Mouse (Mus musculus) intestine, embryonic 16.5 days (tissue): ENCODE measurements around the gene Amy1. TPM values are rescaled to one million over a fixed set of nuclear protein-coding genes. Genes with fewer than 3 reads are reported as not detected.
"Not testable (repeated sequence)": the region's sequence is repeated elsewhere in the genome, so short reads cannot be mapped to it uniquely, and the experiment has no call there.

ENCODE experiments used
- ATAC-seq: fragments of 200-750 bp; cut with Nextera tagmentation; 2 replicates; pipeline ENCODE4 v1.8.0; 2017; ENCODE audit warnings: moderate TSS enrichment, moderate library complexity
- H3K27ac ChIP-seq: fragments of 300-500 bp; sonication (generic); 2 replicates; pipeline ENCODE4 v1.5.1; 2014; ENCODE audit warnings: mild to moderate bottlenecking, low read length
- H3K27me3 ChIP-seq: fragments of 300-500 bp; sonication (generic); replicated peaks from 2 replicates; pipeline ENCODE4 v1.6.1; 2014; ENCODE audit warnings: low read length, control low read depth, mixed read lengths; ENCODE audit not compliant: control insufficient read depth, insufficient read depth
- H3K36me3 ChIP-seq: fragments of 300-500 bp; sonication (generic); 2 replicates; pipeline ENCODE4 v1.6.1; 2014; ENCODE audit warnings: low read length, control low read depth; ENCODE audit not compliant: control insufficient read depth, insufficient read depth
- H3K4me1 ChIP-seq: fragments of 300-500 bp; sonication (generic); 2 replicates; pipeline ENCODE4 v1.6.1; 2014; ENCODE audit warnings: low read length, control low read depth, mixed read lengths; ENCODE audit not compliant: control insufficient read depth, insufficient read depth
- H3K4me2 ChIP-seq: fragments of 300-500 bp; sonication (generic); 2 replicates; pipeline ENCODE4 v1.6.1; 2014; ENCODE audit warnings: low read depth, low read length, control low read depth
- H3K4me3 ChIP-seq: fragments of 300-500 bp; sonication (generic); 2 replicates; pipeline ENCODE4 v1.5.1; 2014; ENCODE audit warnings: mild to moderate bottlenecking, low read length
- H3K9ac ChIP-seq: fragments of 300-500 bp; sonication (generic); 2 replicates; pipeline ENCODE4 v1.6.1; 2014; ENCODE audit warnings: low read depth, low read length
- H3K9me3 ChIP-seq: fragments of 300-500 bp; sonication (generic); 2 replicates; pipeline ENCODE4 v1.6.1; 2016; ENCODE audit warnings: low read length, control low read depth; ENCODE audit not compliant: control insufficient read depth
- WGBS: fragments of 180-500 bp; shearing (Covaris S2); extraction: QIAGEN DNeasy Blood & Tissue Kit; methylation state at CpG from one replicate; pipeline ENCODE4 v1.1.7; 2014; 5-methylcytosine and 5-hydroxymethylcytosine counted together
- polyA plus RNA-seq: library from polyadenylated mRNA; unstranded; fragments of >200 nt; fragmentation: Nextera tagmentation; extraction: Ambion mirVana; gene quantifications from 2 replicates; pipeline ENCODE4 v1.2.1, GENCODE M21; 2015

Amy1 gene
- polyA plus RNA-seq = 1.5 and 3.1 TPM in 2 replicates

GRCm38 (mm10) chr3:113606599-113606998 lies at the start of gene Amy1:
Gene Amy1, minus strand, starts transcription at chr3:113606699.
- no peak within 1 kb of the TSS for H3K9ac ChIP-seq
- no peak for ATAC-seq
- H3K9me3 ChIP-seq = no peaks in the 10 kb centered on the region
- H3K27ac ChIP-seq = no peak within 1 kb of the TSS
- 89% methylated on average over 2 of the region's 2 CpGs for WGBS
- H3K27me3 ChIP-seq = no peaks in the 10 kb centered on the region
- H3K36me3 ChIP-seq = no peaks in the 10 kb centered on the region
- no peaks in the 10 kb centered on the region for H3K4me1 ChIP-seq
- H3K4me3 ChIP-seq = no peak within 1 kb of the TSS
- no peak within 1 kb of the TSS for H3K4me2 ChIP-seq

- Histone ChIP-seq H3K9me3 (no peaks in the 10 kb centered on the region), H3K4me1 (no peaks in the 10 kb centered on the region), H3K27me3 (no peaks in the 10 kb centered on the region), H3K9ac (no peak overlapping the region), H3K4me3 (no peak overlapping the region), H3K4me2 (no peak overlapping the region), H3K36me3 (no peaks in the 10 kb centered on the region), H3K27ac (no peak overlapping the region)
- WGBS = 69% methylated on average over 3 of the region's 3 CpGs
- ATAC-seq = peak; percentile 23; the same call in 1 of the 2 replicates
These were observed 47.8 kb upstream of the Amy1 start for GRCm38 (mm10) chr3:113654335-113654734.

- WGBS = 39% methylated on average over 3 of the region's 3 CpGs
- not testable (repeated sequence) for H3K36me3 ChIP-seq, H3K4me3 ChIP-seq, H3K9ac ChIP-seq, ATAC-seq, H3K27ac ChIP-seq, H3K4me2 ChIP-seq, H3K9me3 ChIP-seq, H3K27me3 ChIP-seq, H3K4me1 ChIP-seq
These were observed 44.9 kb upstream of the Amy1 start for GRCm38 (mm10) chr3:113651386-113651785.

DNA sequence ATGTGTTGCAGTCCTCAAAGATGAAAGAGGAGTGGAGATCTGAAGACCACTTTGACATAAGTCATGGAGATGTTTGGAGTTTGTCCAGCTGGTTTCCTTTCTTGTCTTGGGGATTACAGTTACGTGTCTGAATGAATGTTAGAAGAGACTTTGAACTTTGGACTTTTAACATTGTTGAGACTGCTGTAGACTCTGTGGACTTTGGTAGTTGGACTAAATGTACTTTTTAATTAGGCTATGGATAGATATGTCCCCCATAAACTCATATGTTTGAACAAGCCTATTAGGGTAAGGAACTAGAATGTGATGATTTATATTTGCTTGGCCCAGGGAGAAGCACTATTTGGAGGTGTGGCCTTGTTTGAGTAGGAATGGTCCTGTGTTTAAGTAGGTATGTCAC lies 33.0 kb upstream of the Amy1 start:
- Histone ChIP-seq H3K9ac (no peak overlapping the region), H3K4me1 (no peaks in the 10 kb centered on the region), H3K27me3 (no peaks in the 10 kb centered on the region), H3K9me3 (no peaks in the 10 kb centered on the region), H3K27ac (no peak overlapping the region), H3K36me3 (no peaks in the 10 kb centered on the region), H3K4me3 (no peak overlapping the region), H3K4me2 (no peak overlapping the region)
- ATAC-seq = peak; percentile 81
- 61% methylated on average over 1 of the region's 1 CpGs for WGBS

DNA sequence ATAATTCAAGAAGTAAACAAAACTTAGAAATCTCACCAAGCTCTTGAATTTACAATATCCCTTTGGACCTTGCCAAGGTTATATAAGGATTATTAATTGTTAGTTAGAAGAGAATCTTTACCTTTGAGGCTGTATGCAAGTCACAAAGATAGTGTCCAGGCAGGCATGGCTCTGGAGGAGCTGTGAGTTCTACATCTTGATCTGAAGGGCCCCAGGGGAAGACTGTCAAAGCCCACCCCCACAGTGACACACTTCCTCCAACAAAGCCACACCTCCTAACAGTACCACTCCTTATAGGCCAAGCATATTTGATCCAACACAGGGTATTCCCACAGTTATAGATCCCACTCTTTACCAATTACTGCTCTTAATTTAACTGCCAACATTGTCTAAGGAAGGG lies 27.7 kb upstream of the Amy1 start:
- no peaks in the 10 kb centered on the region for H3K36me3 ChIP-seq
- no peak overlapping the region for H3K4me3 ChIP-seq
- H3K27me3 ChIP-seq = no peaks in the 10 kb centered on the region
- H3K4me1 ChIP-seq = 0 out of 2 replicates have a peak, but pooled peaks cover 2% of the 10 kb centered on the region
- no peak for ATAC-seq
- no peaks in the 10 kb centered on the region for H3K9me3 ChIP-seq
- no peak overlapping the region for H3K27ac ChIP-seq
- H3K9ac ChIP-seq = no peak overlapping the region
- H3K4me2 ChIP-seq = no peak overlapping the region

GRCm38 (mm10) chr3:113631611-113632010 lies 25.1 kb upstream of the Amy1 start:
- no peaks in the 10 kb centered on the region for H3K27me3 ChIP-seq
- no peak overlapping the region for H3K27ac ChIP-seq
- 0 out of 2 replicates have a peak, but pooled peaks cover 2% of the 10 kb centered on the region for H3K4me1 ChIP-seq
- no peak overlapping the region for H3K9ac ChIP-seq
- no peaks in the 10 kb centered on the region for H3K9me3 ChIP-seq
- H3K4me3 ChIP-seq = no peak overlapping the region
- H3K4me2 ChIP-seq = no peak overlapping the region
- H3K36me3 ChIP-seq = no peaks in the 10 kb centered on the region
- ATAC-seq = no peak

DNA sequence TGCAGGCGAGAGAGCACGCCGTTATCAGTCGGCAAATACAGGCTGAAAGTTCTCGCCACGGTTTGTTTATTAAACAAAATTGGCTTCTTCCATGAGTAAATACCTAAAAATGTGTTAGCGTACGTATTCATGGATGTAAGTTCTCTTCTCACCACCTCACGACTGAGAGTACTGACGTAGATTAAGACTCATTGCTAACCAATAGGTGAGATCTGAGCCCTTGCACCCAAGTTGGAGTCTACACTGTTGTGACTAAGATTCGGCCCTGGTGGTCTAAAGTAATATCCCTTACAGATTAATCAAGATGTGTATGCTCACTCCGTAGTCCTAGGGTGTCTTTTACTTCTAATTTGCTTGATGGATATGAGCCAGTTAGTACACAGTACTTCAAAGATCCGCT lies 24.1 kb upstream of the Amy1 start:
- H3K27ac ChIP-seq = peak overlapping the region; percentile 100
- ATAC-seq = peak; percentile 8; the same call in 1 of the 2 replicates
- H3K9ac ChIP-seq = peak overlapping the region; percentile 92
- H3K27me3 ChIP-seq = no peaks in the 10 kb centered on the region
- H3K4me1 ChIP-seq = 0 out of 2 replicates have a peak, but pooled peaks cover 2% of the 10 kb centered on the region
- H3K36me3 ChIP-seq = no peaks in the 10 kb centered on the region
- peak overlapping the region; percentile 81 for H3K4me3 ChIP-seq
- 7% methylated on average over 13 of the region's 13 CpGs for WGBS
- no peaks in the 10 kb centered on the region for H3K9me3 ChIP-seq
- H3K4me2 ChIP-seq = peak overlapping the region; percentile 62

DNA sequence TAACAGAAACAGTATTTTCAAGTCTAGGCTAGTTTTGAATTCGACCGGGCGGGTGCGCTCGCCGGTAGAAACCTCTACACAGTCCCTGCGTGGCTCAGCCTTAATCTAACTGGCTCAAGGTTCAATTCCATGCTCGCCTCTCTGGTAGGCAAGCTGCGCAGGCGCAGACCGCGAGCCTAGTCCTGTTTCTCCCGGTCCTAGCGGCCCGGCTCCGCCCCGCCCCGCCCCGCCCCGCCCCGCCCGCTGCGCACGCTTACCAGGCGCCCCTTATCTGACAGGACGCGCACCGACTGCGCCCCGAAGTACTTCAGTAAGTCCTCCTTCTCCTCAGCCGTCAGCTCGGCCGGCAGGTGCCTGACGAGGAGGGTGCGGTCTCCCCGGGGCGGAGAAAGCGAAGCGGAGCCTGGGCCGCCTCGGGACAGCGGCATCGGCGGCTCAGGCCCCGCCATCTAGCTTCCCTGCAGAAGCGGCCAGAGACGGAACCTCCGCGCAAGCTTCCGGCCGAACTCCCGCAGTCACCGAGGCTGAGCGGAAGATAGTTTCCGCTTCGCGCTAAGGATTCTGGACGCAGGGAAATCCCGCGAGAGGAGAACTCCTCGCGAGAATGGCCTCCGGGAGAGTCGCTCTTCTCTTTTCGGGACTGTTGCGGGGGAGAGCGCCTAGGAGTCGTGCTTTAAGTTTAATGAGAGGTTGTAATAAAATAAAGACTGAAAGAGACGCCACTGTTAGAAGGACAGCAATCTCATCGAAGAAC lies 23.3 kb upstream of the Amy1 start, which contains the start of gene Rnpc3:
Gene Rnpc3 (minus strand): TSS at position 544 of the 754 bp plus-strand sequence.
- ATAC-seq = peak; percentile 99
- Histone ChIP-seq H3K36me3 (no peaks in the 10 kb centered on the region), H3K9ac (peak within 1 kb of the TSS; percentile 92), H3K27ac (peak within 1 kb of the TSS; percentile 100), H3K9me3 (no peaks in the 10 kb centered on the region), H3K27me3 (no peaks in the 10 kb centered on the region), H3K4me1 (0 out of 2 replicates have a peak, but pooled peaks cover 2% of the 10 kb centered on the region), H3K4me3 (peak within 1 kb of the TSS; percentile 81), H3K4me2 (peak within 1 kb of the TSS; percentile 62)
- WGBS = under 1% methylated on average over 67 of the region's 70 CpGs

DNA sequence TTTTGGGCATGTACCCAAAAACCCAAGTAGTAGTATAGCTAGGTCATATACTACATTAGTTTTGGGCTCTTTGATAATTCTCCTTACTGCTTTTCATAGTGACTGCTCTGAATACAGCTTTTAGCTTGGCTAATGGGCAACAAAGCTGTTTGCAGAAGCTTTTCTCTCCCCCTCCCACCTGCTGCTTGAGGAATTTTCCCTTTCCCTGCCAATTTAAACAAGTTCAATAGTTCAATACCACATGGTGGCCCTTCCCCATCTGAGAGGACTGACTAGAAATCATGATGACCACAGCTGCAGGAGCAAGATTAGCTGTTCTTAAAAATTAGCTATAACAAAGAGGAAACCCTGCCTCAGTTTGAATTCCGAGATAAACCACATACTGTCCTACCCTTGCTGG lies 15.7 kb downstream of the Amy1 start:
- H3K4me3 ChIP-seq = no peak overlapping the region
- no peaks in the 10 kb centered on the region for H3K27me3 ChIP-seq
- H3K36me3 ChIP-seq = no peaks in the 10 kb centered on the region
- H3K9ac ChIP-seq = no peak overlapping the region
- no peaks in the 10 kb centered on the region for H3K4me1 ChIP-seq
- H3K9me3 ChIP-seq = no peaks in the 10 kb centered on the region
- no peak overlapping the region for H3K27ac ChIP-seq
- H3K4me2 ChIP-seq = no peak overlapping the region
- WGBS = 88% methylated on average over 1 of the region's 1 CpGs
- ATAC-seq = no peak
